Mouse (Mus musculus): ENCODE results near the gene Tprkb. TPM values are rescaled to one million over a fixed set of nuclear protein-coding genes. Genes with fewer than 3 reads are reported as not detected.
A peak's percentile ranks its signal among the peaks of the same experiment; 100 is the strongest.
"Not testable (repeated sequence)": the region's sequence is repeated elsewhere in the genome, so short reads cannot be mapped to it uniquely, and the experiment has no call there.

The Tprkb gene
- polyA plus RNA-seq, 1 experiment from 2014 or later = 26.4 TPM

GRCm38 (mm10) chr6:85942469-85942868, 30.8 kb downstream of the Tprkb start:
- H3K36me3 ChIP-seq = peaks cover 56% of the 10 kb centered on the region
- DNase-seq = no peak
- no peak overlapping the region for H3K4me2 ChIP-seq
- WGBS (ENCODE audit: insufficient replicate concordance) = 75% methylated on average over 3 of the region's 3 CpGs
- no peaks in the 10 kb centered on the region for H3K9me3 ChIP-seq (replicated peaks)
- no peak overlapping the region for H3K27ac ChIP-seq
- 0 out of 2 replicates have a peak, but pooled peaks have one; percentile 60 for ATAC-seq (ENCODE audit: low read depth)
- no peak overlapping the region for H3K9ac ChIP-seq
- no peak overlapping the region for H3K4me3 ChIP-seq (replicated peaks)
- H3K27me3 ChIP-seq = no peaks in the 10 kb centered on the region
- peaks cover 17% of the 10 kb centered on the region for H3K4me1 ChIP-seq (replicated peaks)

GRCm38 (mm10) chr6:85948549-85948948, 36.9 kb downstream of the Tprkb start:
- no peak overlapping the region for H3K4me3 ChIP-seq (replicated peaks)
- H3K27me3 ChIP-seq = no peaks in the 10 kb centered on the region
- no peak overlapping the region for H3K9ac ChIP-seq
- no peak for DNase-seq
- H3K36me3 ChIP-seq = peaks cover 96% of the 10 kb centered on the region
- no peak overlapping the region for H3K27ac ChIP-seq
- WGBS (ENCODE audit: insufficient replicate concordance) = 83% methylated on average over 6 of the region's 6 CpGs
- ATAC-seq (ENCODE audit: low read depth) = no peak
- no peak overlapping the region for H3K4me2 ChIP-seq
- H3K9me3 ChIP-seq (replicated peaks) = no peaks in the 10 kb centered on the region
- no peaks in the 10 kb centered on the region; the same call in 1 of the 2 replicates for H3K4me1 ChIP-seq (replicated peaks)

- Histone ChIP-seq H3K27me3 (no peaks in the 10 kb centered on the region), H3K4me2 (no peak overlapping the region), H3K27ac (no peak overlapping the region), H3K9ac (no peak overlapping the region), H3K4me1 (replicated peaks) (peaks cover 15% of the 10 kb centered on the region), H3K36me3 (peaks cover 60% of the 10 kb centered on the region), H3K9me3 (replicated peaks) (no peaks in the 10 kb centered on the region), H3K4me3 (replicated peaks) (no peak overlapping the region)
- ATAC-seq (ENCODE audit: low read depth) (no peak), DNase-seq (no peak)
- 82% methylated on average over 3 of the region's 3 CpGs for WGBS (ENCODE audit: insufficient replicate concordance)
Measured at GRCm38 (mm10) chr6:85957581-85957980, 45.9 kb downstream of the Tprkb start.

DNA sequence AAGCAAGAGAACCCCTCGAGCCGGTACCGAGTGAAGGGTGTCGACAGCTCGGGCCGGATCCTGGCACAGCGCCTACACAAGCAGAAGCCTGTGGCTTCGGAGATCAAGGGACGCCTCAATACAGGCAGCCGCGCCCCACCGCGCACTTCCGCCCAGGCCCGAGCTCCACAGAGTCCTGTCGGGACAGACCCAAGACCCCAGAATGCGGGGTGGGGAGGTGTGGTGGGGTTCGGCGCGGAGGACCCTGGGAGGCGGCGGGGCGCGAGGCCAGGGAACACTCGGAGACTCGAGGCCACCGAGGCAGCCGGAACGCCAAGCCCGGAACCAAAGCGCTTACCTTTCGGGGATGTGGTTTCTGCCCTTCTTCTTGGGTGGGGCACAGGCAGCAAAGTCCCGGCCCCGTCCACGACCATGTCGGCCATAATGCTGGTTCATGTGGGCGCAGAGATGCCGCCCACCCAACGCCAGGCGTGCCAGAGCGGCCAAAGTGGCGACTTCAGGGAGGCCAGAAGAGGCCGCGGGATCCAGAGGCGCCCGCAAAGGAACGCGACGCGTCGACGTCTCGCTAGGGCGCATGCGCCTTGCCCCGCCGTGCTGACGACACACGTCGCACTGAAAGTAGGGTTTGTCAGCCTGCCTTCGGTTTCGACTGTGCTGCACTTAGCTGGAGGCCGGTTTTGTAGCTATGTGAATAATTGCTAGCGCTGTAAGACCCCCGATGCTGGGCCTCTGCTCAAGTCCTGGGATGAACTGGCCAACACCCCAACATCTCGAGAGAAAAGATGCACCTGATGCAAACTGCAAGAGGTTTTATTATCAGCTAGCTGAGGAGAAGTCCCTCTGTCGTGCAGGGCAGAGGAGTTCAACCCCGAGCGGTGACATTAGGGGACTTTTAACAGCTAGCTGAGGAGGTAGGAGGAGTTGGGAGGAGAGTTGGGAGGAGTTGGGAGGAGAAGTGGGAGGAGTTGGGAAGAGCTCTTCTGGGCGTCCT, 49.7 kb downstream of the Tprkb start, which contains the start of gene Dusp11:
Gene Dusp11 (minus strand): TSS at position 567 of the 991 bp plus-strand sequence.
- H3K4me2 ChIP-seq = peak within 1 kb of the TSS; percentile 88
- peaks cover 26% of the 10 kb centered on the region for H3K36me3 ChIP-seq
- WGBS (ENCODE audit: insufficient replicate concordance) = under 1% methylated on average over 70 of the region's 70 CpGs
- no peaks in the 10 kb centered on the region for H3K27me3 ChIP-seq
- H3K27ac ChIP-seq = peak within 1 kb of the TSS; percentile 100
- ATAC-seq (ENCODE audit: low read depth) = peak; percentile 94
- peak within 1 kb of the TSS; percentile 78 for H3K4me3 ChIP-seq (replicated peaks)
- H3K9ac ChIP-seq = peak within 1 kb of the TSS; percentile 90
- H3K9me3 ChIP-seq (replicated peaks) = no peaks in the 10 kb centered on the region
- DNase-seq = peak; percentile 89
- H3K4me1 ChIP-seq (replicated peaks) = peaks cover 24% of the 10 kb centered on the region

GRCm38 (mm10) chr6:85966081-85966480, 54.4 kb downstream of the Tprkb start:
- WGBS (ENCODE audit: insufficient replicate concordance) = 65% methylated on average over 6 of the region's 6 CpGs
- H3K9ac ChIP-seq; H3K27me3 ChIP-seq; H3K9me3 ChIP-seq (replicated peaks); H3K27ac ChIP-seq; DNase-seq; ATAC-seq (ENCODE audit: low read depth); H3K4me3 ChIP-seq (replicated peaks); H3K4me2 ChIP-seq; H3K36me3 ChIP-seq: not testable (repeated sequence)
- peaks cover 19% of the 10 kb centered on the region for H3K4me1 ChIP-seq (replicated peaks)

DNA sequence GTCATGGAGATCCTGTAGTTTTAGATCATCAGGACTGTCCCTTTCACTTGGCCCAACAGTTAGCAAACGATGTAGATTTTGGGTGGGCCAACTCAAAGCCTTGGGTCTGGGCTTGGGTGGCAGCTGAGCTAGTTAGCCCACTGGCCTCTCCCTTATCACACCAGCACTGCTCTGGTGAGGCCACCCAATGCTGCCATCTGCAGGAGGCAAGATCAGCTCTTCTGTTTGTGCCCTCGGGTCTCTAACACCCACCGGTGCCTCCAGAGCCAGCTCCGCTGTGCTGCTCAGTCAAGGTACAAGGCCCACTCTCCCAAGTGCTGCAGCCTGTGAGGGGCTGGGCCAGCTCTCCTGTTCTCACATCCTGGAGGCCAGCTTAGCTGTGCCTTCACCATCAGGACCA, 55.0 kb downstream of the Tprkb start:
- H3K36me3 ChIP-seq = no peaks in the 10 kb centered on the region
- H3K4me1 ChIP-seq (replicated peaks) = peaks cover 19% of the 10 kb centered on the region
- no peak overlapping the region for H3K27ac ChIP-seq
- H3K4me2 ChIP-seq = no peak overlapping the region
- H3K9me3 ChIP-seq (replicated peaks) = no peaks in the 10 kb centered on the region
- no peaks in the 10 kb centered on the region for H3K27me3 ChIP-seq
- H3K9ac ChIP-seq = no peak overlapping the region
- ATAC-seq (ENCODE audit: low read depth) (peak; percentile 12; the same call in 1 of the 2 replicates), DNase-seq (peak; percentile 11)
- whole genome bisulfite sequencing (ENCODE audit: insufficient replicate concordance) = 52% methylated on average over 4 of the region's 4 CpGs
- H3K4me3 ChIP-seq (replicated peaks) = no peak overlapping the region

- Histone ChIP-seq H3K4me3 (replicated peaks) (no peak overlapping the region), H3K4me2 (no peak overlapping the region), H3K36me3 (no peaks in the 10 kb centered on the region), H3K27me3 (no peaks in the 10 kb centered on the region), H3K9ac (no peak overlapping the region), H3K27ac (no peak overlapping the region), H3K9me3 (replicated peaks) (no peaks in the 10 kb centered on the region), H3K4me1 (replicated peaks) (peaks cover 14% of the 10 kb centered on the region)
- 41% methylated on average over 2 of the region's 2 CpGs for WGBS (ENCODE audit: insufficient replicate concordance)
- DNase-seq = no peak
- no peak for ATAC-seq (ENCODE audit: low read depth)
Measured at GRCm38 (mm10) chr6:85969889-85970288, 58.2 kb downstream of the Tprkb start.

DNA sequence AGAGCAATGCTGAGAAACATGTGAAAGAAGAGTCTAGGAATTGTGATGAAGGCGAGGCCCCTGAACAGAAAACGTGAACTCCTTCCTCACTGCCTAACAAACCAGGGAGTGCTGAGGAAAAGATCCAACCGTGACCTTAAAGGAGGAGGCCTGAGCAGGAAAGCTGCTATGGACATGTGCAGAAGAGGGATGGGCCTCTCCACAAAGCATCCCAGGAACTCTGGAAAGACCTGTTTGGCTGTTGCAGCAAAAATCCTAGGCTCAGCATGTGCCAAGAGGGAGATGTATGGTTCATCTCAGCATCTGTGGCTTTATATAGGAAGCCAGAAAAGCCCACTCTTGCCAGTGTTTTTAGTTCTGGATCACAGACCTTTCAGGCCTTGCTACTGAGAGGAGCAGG, 61.0 kb downstream of the Tprkb start:
- H3K4me3 ChIP-seq (replicated peaks) = no peak overlapping the region
- ATAC-seq (ENCODE audit: low read depth) = no peak
- peaks cover 12% of the 10 kb centered on the region for H3K4me1 ChIP-seq (replicated peaks)
- DNase-seq = no peak
- H3K36me3 ChIP-seq = no peaks in the 10 kb centered on the region
- no peaks in the 10 kb centered on the region for H3K9me3 ChIP-seq (replicated peaks)
- H3K27ac ChIP-seq = no peak overlapping the region
- WGBS (ENCODE audit: insufficient replicate concordance) = 66% methylated on average over 3 of the region's 3 CpGs
- H3K4me2 ChIP-seq = no peak overlapping the region
- H3K27me3 ChIP-seq = no peaks in the 10 kb centered on the region
- H3K9ac ChIP-seq = no peak overlapping the region

DNA sequence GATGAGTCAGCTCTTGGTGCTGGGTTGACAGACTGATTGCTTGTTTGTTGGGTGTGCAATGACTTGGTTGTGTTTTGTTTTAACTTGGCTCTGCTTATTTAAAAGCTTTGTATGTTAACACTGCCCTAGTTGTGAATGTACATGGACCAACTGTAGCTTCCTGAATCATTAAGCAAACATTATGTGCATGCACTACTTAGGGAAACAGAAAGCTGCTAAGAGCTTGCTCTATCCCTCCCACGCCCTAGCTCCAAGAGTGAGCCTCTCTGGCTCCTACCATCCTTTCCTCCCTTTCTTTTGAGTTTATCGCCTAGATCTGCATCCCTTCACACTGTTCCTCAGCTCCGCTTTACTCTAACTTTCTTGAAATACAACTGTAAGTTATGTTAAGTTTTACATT, 61.7 kb downstream of the Tprkb start:
- Histone ChIP-seq H3K4me3 (replicated peaks) (no peak overlapping the region), H3K9me3 (replicated peaks) (no peaks in the 10 kb centered on the region), H3K4me1 (replicated peaks) (peaks cover 12% of the 10 kb centered on the region), H3K27ac (no peak overlapping the region), H3K4me2 (no peak overlapping the region), H3K9ac (no peak overlapping the region), H3K27me3 (no peaks in the 10 kb centered on the region), H3K36me3 (no peaks in the 10 kb centered on the region)
- no peak for ATAC-seq (ENCODE audit: low read depth)
- DNase-seq = no peak
- WGBS (ENCODE audit: insufficient replicate concordance) = 71% methylated on average over 3 of the region's 3 CpGs

DNA sequence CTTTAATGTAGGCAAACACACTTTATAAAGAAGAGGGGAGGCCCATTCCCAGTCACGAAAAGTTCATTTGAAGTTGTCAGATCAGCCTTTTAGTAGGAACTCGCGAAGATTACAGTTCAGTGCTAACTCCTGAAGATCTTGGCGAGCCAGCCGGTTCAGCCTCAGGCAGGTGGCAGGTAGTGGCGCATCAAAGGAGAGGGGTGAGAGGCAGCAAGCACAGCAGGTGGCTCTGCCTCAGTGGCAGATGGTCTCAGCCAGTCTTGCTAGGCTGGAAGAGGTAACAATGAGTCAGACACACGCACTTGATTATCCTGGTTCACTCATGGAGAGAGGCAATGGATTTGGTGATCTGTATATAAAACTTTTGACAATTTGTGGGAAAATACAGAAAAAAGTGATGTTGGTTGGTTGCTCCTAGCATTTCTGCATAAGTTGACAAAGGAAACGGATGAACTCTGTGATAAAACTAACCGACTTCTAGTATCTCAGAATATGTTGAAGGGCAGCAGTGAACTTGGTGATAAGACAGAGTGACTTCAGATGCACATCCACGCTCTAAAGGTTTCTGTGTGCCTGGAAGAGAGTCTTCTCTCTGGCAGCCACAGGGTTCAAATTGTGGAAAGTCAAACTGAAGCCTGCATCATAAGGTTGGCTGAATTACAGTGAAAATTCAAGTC, 63.4 kb downstream of the Tprkb start:
- no peak overlapping the region for H3K4me3 ChIP-seq (replicated peaks)
- peaks cover 12% of the 10 kb centered on the region for H3K4me1 ChIP-seq (replicated peaks)
- peak overlapping the region; percentile 47 for H3K27ac ChIP-seq
- WGBS (ENCODE audit: insufficient replicate concordance) = 26% methylated on average over 10 of the region's 10 CpGs
- H3K4me2 ChIP-seq = no peak overlapping the region
- ATAC-seq (ENCODE audit: low read depth) = peak; percentile 57; the same call in 1 of the 2 replicates
- no peaks in the 10 kb centered on the region for H3K27me3 ChIP-seq
- DNase-seq = no peak
- H3K36me3 ChIP-seq = no peaks in the 10 kb centered on the region
- no peaks in the 10 kb centered on the region for H3K9me3 ChIP-seq (replicated peaks)
- no peak overlapping the region for H3K9ac ChIP-seq

- Histone ChIP-seq H3K4me2 (no peak overlapping the region), H3K36me3 (no peaks in the 10 kb centered on the region), H3K9me3 (replicated peaks) (no peaks in the 10 kb centered on the region), H3K4me3 (replicated peaks) (no peak overlapping the region), H3K4me1 (replicated peaks) (peaks cover 12% of the 10 kb centered on the region), H3K27me3 (no peaks in the 10 kb centered on the region), H3K27ac (no peak overlapping the region), H3K9ac (no peak overlapping the region)
- no peak for DNase-seq
- no peak for ATAC-seq (ENCODE audit: low read depth)
- WGBS (ENCODE audit: insufficient replicate concordance) = 64% methylated on average over 1 of the region's 1 CpGs
Measured at GRCm38 (mm10) chr6:85975761-85976160, 64.1 kb downstream of the Tprkb start.

All from liver, embryonic 13.5 days (tissue).